Comparison of ENCODE assay signal across 1 mouse cellular context in the genomic region with DNA sequence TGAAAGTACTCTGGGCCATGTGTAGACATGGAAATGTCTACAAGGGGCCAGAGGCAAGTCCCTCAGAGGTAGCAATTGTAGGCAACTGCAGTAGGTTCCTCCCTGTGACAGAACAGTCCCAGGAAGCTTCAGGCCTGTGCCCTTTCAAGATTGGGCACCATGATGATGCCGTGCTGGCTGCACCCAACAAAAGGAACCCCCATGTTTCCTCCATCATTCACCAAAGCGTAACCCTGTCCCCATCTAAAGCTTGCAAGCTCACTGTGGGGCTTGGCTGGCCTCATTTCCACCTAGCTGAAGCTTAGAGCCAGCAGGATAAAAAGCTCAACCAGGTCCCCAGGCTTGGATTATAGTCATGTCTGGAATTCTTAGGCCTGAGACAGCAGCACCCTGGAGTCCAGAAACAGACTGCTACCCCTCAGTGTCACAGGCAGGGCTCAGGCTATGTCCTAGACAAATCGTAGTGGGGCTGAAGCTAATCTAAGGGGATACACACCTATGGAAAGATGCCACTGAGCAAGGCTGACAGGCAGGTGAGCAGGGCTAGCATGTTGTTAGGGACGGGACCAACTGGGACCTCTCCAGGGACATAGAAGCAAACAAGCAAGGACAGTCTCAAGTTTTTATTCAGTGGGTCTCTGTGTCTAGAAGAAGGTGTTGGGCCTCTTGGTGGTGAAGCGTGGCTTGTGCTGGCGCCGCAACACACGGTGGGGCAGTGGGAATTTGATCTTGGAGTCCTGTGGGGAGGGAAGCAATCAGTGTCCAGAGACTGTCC.
TF ChIP-seq lines count a peak whose summit lies in the region.

No protein-coding gene starts in this region.

TF ChIP-seq in MEL, 35 proteins besides CTCF, POLR2A, EP300 and RAD21:
- TF ChIP-seq MAZ (IDR thresholded peaks at IDR 0.05; ENCODE audit: low read depth, low read length) (no peak), POLR2AphosphoS5 (IDR thresholded peaks at IDR 0.05; ENCODE audit: borderline replicate concordance, low read depth, low read length) (no peak), GATA1 (IDR thresholded peaks at IDR 0.05; ENCODE audit: low read depth, low read length) (no peak), NELFE (IDR thresholded peaks at IDR 0.05; ENCODE audit: low read depth, low read length) (no peak), TAL1 (IDR thresholded peaks at IDR 0.05; ENCODE audit: low read length) (no peak), CHD1 (IDR thresholded peaks at IDR 0.05; ENCODE audit: low read depth, low read length) (no peak), MYC (IDR thresholded peaks at IDR 0.05; ENCODE audit: low read depth, low read length) (no peak), UBTF (IDR thresholded peaks at IDR 0.05; ENCODE audit: borderline replicate concordance, insufficient read depth, low read depth, low read length) (no peak), MYB (IDR thresholded peaks at IDR 0.05; ENCODE audit: low read depth, low read length) (no peak), ZMIZ1 (IDR thresholded peaks at IDR 0.05; ENCODE audit: low read depth, low read length) (no peak), NRF1 (IDR thresholded peaks at IDR 0.05; ENCODE audit: insufficient read depth, low read depth, low read length, poor library complexity, severe bottlenecking) (no peak), JUND (IDR thresholded peaks at IDR 0.05; ENCODE audit: low read depth, low read length) (no peak), GABPA (IDR thresholded peaks at IDR 0.05; ENCODE audit: low read depth, low read length) (no peak)
